Mouse (Mus musculus) T-helper 1 cell (primary cell): Measurements from ENCODE around the gene Hsf2.

ENCODE experiments used
- in situ Hi-C: fragments of 300-600 bp; cut with MboI, MseI; formaldehyde crosslinking; loops from one replicate; pipeline ENCODE4 v1.15.1; 2025; ENCODE audit warnings: high pct_unique_total_duplicates

Hsf2 gene

DNA sequence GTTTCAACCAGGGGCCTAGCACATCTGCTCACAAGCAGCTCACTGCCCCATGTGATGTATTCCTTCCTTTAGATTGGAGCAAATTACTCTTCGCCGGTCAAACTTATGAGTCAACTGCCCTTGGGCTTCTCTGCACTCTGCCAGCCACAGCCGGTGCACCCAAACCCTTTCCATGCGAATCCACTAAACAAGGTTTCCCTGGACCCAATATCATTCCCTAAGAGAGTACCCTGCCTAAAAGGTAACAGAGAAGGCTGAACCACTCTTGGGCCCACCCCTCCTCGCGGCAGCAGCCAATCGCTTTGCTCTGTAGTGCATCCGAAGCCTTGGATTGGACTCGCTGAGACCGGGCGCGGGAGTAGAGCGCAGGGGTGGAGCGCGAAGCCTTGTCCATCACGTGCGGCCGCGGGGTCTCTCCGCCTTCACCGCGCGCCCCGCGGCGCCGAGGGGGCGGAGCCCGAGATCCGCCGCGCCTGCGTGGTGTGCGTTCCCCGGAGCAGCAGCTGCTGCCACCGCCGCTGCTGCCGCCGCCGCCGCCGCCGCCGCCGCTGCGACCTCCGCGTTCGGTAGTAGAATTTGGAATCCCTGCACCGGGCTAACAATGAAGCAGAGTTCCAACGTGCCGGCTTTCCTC lies at the start of gene Hsf2:
TSS of gene Hsf2 (plus strand) at position 478 of the 634 bp plus-strand sequence.
- in situ Hi-C loops, result loop anchor here (5.0 kb wide), 1 partner anchor 41 kb away; no protein-coding TSS in a partner anchor

DNA sequence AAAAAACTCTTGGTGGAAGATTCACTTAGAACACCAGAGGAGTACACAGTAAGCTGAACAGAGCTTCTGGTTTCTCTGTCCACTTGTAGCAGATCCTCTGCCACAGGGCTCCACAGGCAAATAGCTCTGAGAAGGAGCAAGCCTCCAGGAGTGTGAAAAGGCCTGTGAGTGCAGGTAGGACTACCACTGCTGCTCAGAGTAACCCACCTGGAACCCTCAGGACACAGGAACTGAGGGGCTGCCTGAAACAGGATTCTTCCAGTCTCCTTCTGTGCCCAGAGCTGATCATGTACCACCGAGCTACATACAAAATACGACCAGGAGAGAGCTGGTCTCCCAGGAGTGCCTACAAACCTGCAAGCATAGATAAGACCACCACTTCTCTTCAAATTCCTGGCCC lies 48.3 kb upstream of the Hsf2 start:
- in situ Hi-C loops, result loop anchor here (5.0 to 25.0 kb wide), 4 partner anchors 419 to 1374 kb away; partner anchors contain the start of genes AW822073, Edar and Sh3rf3

DNA sequence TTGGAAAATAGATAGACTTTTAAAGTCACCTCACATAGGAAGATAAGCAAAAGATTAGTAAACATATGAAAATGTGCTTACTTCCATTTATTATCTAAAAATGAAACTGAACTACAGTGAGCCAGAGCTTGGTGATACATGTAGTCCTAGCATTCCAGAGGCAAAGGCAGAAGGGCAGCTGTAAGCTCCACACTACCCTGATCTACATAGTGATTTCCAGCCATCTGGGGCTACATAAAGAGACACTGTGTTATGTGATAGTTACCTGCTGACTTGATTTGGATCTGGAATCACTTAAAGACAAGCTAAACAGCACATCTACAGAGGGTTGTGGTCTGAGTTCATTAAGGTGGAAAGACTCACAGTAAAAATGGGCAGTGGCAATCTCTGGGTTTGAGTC lies 45.1 kb upstream of the Hsf2 start:
- in situ Hi-C loops, result loop anchor here (10.0 to 25.0 kb wide), 4 partner anchors 1246 to 1624 kb away; partner anchors contain the start of genes Edar and Sh3rf3

DNA sequence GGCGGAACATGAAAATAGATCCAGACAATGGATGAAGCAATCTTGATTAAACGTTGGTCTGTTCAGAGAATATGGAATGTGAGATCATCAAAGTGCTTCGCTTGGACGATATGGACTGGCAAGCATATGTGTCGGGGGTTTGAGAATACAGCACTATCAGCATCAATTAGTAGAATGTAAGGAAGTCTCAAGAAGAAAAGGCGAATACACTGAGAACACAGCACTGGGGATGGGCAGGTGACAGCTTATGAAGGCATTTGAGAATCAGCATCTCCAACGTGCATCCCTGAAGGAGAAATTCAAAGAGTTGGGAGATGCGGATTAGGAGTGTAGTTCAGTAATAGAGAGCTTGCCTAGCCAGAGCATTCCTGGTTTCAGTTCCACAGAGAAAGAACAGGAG lies 41.8 kb upstream of the Hsf2 start:
- in situ Hi-C loops, result loop anchor here (10.0 to 25.0 kb wide), 4 partner anchors 1243 to 1620 kb away; partner anchors contain the start of genes Edar and Sh3rf3

DNA sequence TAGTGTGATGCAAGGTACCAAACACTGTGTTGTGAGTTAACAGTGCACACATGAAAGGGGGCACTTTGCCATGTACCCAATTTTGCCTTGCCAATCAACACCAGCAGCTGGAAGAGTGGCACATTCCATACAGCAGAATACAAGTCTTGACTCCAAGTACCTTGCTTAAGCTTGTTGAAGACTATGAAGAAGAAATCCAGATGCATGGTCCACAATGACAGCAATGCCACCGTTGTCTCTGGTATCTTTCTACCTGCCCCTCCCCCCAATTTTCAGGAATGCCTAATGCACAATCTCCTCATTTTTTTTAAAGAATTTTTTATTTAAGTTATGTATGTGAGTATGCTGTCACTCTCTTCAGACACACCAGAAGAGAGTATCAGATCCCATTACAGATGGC lies 40.5 kb upstream of the Hsf2 start:
- in situ Hi-C loops, result loop anchor here (5.0 to 25.0 kb wide), 5 partner anchors 1078 to 1619 kb away; partner anchors contain the start of genes Edar and Sh3rf3

DNA sequence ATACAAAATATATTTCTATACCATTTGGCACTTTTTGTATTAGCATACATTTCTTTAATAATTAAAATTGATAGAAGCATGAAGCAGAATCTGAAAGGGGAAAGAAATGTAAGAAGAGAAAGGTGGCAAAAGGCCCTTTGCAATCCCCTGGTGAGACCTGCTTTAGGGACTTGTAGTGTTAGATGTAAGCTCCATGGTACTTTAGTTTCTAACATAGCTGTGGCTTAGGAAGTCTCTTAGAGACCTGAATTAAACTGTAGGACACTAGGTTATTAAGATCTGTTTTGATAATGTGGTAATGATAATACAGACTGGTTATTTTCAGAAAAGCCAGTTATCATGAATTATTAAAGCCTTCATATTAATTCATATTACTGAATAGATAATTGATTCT lies 38.5 kb upstream of the Hsf2 start:
- in situ Hi-C loops, result loop anchor here (5.0 to 25.0 kb wide), 5 partner anchors 1080 to 1617 kb away; partner anchors contain the start of genes Edar and Sh3rf3

DNA sequence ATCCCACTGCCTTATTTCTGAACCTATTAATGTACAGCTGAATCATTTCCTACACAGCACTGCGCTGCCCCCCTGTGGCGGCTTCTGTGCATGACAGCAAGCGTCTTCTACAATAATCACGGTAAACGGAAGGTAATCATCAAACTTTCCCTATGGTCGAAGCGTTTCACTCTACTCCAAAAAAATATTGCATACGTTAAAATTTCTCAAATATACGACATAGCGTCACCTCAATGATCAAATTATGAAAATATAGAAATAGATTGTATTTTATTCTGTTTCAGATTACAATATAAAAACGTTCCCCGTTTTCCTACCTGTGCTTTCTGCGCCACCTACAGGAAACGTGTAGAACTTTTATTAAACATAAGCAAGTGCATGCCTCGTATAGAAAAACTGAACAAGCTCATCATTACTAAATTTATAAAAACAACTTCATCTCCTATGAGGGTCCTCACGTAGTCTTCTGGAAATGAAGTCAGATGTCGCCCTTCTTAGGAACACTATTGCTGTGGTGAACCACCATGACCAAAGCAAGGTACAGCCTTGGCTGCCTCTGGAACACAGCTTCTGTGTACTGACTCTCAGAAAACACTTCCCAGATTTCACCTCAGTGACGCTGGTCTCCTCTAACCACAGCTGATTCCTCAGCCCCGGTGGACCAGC lies 38.0 kb upstream of the Hsf2 start:
- in situ Hi-C loops, result loop anchor here (5.0 to 25.0 kb wide), 5 partner anchors 1081 to 1617 kb away; partner anchors contain the start of genes Edar and Sh3rf3

DNA sequence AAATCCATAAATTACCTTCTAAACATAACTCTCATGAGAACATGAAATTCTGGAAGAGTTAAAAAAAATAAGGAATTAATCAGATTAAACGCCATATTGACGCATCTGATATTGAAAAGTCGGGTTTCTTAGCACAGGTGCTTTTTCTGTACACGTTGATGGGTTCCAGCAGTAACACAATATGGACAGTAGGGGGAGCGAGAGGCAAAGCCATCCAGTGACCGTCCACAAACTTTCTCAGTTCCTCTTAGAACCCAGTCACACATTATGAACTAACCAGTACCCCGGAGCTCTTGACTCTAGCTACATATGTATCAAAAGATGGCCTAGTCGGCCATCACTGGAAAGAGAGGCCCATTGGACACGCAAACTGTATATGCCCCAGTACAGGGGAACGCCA lies 22.9 kb upstream of the Hsf2 start:
- in situ Hi-C loops, result loop anchor here (5.0 to 10.0 kb wide), 3 partner anchors 112 to 382 kb away; no protein-coding TSS in a partner anchor

DNA sequence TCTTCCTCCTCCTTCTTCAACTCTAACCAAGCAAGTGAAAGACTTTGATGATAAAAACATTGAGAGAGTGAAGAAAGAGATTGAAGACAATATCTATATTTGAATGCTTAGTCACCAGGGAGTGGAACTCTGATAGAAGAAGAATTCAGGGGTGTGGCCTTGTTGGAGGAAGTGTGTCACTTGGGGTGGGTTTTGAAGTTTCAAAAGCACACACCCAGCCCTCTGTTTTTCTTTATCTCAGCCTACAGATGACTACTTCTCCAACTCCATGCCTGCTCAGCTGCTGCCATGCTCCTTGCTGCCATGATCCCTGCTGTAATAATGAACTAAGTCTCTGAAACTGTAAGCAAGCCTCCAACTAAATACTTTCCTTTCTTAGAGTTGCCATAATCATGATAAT lies 20.4 kb upstream of the Hsf2 start:
- in situ Hi-C loops, result loop anchor here (10.0 kb wide), 2 partner anchors 109 to 379 kb away; no protein-coding TSS in a partner anchor

DNA sequence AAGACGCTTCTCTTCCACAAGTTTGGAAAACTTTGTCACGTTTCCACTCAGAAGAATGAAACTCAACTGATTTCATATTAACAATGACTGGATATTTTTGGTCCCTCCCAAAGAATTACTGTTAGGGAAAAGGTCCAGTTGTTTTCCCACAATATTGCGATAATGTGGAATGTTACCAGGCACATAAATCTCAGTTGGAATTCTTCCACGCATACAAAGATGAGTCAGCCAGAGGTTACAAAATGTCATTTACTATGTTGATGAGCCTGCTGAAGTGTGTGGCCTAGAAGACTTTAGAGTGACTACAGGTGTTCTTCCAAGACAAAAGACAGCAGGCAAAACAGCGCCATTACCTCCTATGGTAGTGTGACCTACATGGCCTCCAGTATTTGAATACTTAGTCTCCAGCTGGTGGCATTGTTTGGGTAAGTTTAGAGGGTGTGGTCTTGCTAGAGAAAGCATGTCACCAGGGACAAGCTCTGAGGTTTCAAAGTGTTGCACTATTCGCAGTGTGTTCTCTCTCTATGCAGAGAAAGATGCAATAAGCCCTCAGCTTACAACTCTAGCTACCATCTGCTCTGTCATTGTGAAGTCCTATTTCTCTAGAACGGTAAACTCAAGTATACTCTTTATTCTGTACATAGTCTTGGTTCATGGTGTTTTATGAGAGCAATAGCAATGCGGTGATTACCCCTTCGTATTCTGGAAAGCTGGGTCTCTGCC lies 8.9 kb upstream of the Hsf2 start:
- in situ Hi-C loops, result no loop called here

DNA sequence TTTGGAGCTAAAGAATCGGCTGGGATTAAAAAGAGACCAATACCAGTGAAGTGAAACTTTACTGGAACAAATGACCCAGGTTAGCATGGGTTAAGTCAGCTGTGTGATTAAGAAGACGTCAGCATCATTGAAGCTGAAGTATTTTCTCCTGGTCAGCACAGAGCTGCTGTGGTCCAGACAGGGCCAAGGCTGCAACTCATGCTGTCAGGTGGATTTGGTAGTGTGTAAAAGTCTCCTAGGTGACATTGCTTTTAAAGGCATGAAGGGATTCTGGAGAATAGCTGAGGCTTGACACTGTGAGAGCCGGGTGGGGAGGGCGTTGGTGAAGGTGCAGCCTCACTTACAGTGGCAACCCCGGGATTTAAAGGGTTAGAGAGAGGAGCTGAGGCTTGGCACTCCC lies 4.5 kb upstream of the Hsf2 start:
- in situ Hi-C loops, result no loop called here

DNA sequence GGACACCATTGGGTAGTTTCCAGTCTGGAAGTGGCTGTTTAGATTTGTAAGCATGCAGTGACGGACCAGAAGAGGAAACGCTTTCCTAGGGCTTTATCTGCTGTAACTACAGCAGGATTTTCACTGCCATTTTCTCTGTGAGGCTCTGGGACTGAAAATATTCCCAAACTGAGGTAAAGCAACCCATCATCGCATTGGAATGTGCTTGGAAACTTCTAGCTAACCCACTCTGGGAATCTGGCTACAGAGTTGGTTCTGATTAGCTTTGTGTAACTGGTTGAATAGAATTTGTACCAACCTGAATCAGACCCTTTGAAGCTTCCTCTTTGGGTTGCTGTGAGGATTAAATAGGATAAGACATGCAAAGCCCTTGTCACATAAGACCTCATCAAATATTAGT lies 1.4 kb upstream of the Hsf2 start:
- in situ Hi-C loops, result loop anchor here (5.0 kb wide), 1 partner anchor 43 kb away; no protein-coding TSS in a partner anchor

DNA sequence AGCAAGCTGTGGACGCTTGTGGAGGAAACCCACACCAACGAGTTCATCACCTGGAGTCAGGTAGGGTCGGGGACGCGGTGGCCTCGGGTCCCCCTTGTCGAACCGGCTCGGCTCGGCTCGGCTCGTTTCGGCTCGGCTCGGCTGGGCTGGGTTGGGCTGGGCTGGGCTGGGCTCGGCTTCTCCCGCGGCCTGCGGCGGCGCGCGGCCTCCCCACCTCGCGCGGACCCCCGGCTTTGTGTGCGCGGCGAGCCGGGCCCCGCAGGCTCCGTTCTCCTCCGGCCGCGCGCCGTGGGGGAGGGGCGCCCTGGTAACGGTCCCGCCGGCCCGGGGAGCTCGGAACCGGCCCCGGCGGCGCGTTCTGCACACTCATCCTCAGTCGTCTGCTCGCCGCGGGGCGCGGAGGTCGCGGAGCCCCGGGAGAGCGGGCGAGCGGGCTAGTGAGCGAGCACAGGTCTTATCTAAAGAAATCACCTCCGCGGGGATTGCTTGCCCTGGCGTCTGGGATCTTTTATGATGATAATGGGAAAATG lies 422 bp downstream of the Hsf2 start:
- in situ Hi-C loops, result loop anchor here (5.0 kb wide), 1 partner anchor 41 kb away; no protein-coding TSS in a partner anchor

DNA sequence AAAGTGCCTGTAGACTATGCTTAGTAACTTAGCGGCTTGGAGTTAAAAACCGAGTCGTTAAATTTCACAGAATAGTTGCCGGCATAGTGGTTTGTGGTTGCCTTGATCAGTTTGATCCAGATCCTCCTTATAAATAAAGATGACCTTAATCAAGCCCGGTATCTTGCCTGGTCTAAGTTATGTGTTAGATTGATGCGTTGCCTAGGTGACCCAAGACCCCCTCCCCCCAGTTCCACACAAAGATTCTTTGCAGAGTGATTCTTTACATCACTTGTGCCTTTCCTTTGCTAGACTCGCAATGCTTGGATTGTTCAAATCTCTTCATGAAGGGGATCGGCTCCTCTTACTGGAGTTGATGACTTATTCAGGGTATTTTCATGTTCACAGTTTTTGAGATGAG lies 1.0 kb downstream of the Hsf2 start:
- in situ Hi-C loops, result loop anchor here (5.0 kb wide), 1 partner anchor 40 kb away; no protein-coding TSS in a partner anchor

DNA sequence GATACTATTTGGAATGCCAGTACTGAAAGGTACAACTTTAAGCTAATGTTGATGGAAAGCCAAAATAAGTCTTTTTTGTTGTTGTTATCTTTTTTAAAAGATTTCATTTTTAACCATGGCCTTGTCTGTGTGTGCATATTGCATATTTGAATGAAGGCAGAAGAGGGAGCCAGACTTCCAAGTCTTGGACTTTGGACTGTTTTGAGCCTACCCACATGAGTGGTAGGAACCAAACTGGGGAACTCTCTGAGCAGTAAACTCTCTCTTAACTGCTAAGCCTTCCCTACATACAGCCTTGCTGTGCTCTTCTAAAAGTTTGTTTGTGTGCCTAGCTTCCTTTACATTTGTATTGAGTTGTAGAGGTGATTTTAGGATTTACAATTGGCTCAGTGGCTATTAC lies 2.4 kb downstream of the Hsf2 start:
- in situ Hi-C loops, result loop anchor here (5.0 kb wide), 1 partner anchor 39 kb away; no protein-coding TSS in a partner anchor

DNA sequence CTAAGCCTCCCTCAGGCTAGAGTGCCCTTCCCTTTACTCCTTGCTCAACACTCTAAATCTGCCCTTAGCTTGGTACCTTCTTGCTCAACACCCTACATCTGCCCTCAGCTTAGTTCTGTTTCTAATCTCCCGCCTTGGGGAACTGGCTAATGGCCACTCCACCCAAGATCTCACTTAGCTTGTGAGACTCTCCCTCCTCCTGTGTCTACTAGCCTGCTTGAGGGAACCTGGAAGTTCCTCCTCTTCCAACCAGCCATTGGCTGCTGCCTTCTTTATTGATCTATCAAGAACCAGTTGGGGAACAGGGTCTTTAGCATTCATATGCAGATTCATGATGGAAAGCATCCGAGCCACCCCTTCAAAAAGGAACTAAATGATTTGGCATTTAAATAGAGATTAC lies 5.9 kb downstream of the Hsf2 start:
- in situ Hi-C loops, result no loop called here

DNA sequence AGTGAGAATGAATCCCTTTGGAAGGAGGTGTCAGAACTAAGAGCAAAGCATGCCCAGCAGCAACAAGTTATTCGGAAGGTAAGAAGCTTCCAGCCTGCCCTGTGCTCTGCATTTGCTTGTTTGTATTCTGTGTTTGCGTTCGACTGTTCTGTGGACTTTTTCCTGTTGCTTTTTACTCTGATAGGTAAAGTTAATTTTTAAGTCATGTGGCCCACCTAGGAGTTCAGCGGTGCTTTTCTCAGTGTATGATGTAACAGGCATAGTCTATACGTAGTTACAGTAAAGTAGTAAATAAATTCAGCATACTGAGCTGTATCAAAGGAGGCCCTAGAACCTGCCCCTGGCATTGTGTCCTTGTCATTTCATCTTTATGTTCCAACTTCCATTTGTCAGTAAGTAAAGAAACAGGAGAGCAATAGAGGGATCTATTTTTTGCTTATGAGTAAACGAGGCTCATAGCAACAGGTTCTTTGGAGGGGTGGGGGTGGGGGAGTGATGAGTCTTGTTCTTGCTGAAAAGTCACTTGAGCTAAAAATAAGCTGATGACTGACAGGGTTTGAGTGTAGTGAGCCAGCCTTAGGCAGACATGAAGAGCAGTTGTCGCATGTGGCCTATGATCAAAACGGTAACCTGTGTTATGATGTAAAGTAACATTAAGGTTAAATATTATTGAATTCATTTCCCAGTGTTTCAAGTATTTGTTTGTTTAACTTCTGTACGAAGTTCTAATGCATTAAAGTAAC lies 13.4 kb downstream of the Hsf2 start:
- in situ Hi-C loops, result loop anchor here (25.0 kb wide), 1 partner anchor 963 kb away; no protein-coding TSS in a partner anchor

DNA sequence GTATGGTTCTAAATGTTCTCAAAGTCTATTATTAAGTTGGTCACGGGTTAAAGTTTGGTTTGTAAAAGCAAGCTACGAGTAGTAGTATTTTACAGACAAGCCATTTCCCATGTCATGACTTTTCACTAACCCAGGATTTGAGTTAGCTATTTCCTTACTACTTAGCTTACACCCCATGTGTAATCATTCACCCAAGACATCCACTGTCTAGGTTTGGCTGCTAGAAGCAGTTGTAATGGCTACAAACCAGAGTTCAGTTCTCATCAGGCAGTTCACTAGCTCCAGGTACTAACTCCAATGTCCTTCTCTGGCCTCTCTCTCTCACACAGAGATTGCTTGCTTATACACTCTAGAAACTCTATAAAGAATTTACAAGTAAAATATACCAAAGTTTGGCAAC lies 28.4 kb downstream of the Hsf2 start:
- in situ Hi-C loops, result loop anchor here (25.0 kb wide), 1 partner anchor 948 kb away; no protein-coding TSS in a partner anchor

DNA sequence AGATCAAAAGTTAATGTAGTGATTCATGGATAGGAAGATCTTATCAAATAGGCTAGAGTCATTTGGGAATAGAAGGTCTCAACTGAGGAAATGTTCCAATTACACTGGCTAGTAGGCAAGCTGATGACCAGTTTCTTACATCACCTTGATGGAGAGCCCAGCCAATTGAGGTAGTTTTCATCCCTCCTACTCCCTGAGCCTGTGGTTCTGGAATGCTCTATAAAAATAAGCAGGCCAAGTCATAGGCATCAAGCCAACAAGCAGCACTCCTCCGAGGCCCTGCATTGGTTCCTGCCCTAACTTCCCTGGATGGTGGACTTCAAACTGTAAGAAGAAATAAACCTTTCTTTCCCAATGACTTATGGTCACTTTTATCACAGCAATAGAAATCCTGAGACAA lies 29.1 kb downstream of the Hsf2 start:
- in situ Hi-C loops, result loop anchor here (25.0 kb wide), 1 partner anchor 947 kb away; no protein-coding TSS in a partner anchor

DNA sequence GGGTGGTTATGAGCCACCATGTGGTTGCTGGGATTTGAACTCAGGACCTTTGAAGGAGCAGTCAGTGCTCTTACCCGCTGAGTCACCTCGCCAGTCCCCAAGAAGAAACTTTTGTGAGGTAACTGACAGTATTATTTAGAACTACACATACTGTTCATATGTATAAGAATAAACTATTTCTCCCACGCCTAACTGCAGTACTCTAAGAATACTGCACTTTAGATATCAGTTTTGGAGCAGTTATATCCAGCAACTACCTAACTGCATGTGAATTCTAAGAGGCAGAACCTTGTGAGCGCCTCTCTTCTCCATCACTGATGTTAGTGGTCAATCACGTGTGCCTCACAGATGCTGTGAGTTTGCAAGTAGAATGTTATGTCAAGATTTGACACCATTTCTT lies 40.3 kb downstream of the Hsf2 start:
- in situ Hi-C loops, result loop anchor here (5.0 kb wide), 1 partner anchor 39 kb away; the partner anchor contains the start of gene Hsf2
